Mouse (Mus musculus): ENCODE results near the gene Map1b.

DNA sequence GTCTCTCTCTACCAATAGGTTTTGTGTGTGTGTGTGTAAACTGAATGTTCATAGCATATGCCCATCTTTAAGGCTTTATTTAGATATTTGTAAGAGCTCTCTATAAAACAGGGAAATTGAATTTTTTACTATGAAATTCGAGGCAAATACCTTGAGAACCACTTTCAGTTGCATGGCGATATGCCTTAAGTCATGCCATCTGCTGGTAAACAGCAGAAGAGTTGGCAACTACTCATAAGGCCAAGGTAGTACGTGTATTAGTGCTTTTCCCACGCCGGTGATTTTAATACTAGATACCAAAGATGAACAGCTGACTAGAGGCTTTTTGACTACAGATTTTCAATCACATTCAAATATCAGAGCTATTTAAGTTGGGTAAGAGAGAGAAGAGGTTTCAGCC is 27.2 kb downstream of the Map1b start:
- TF ChIP-seq EP300 (IDR thresholded peaks at IDR 0.05; ENCODE audit: low read depth): no peak
- TF ChIP-seq CTCF (IDR thresholded peaks at IDR 0.05; ENCODE audit: low read depth): no peak
